In genomic region chr8:105433021-105433420, GRCm38 (mm10) we compare ENCODE assay signal across 24 mouse cellular contexts. TPM values are rescaled to one million over a fixed set of nuclear protein-coding genes. Genes with fewer than 3 reads are reported as not detected.
A peak's percentile ranks its signal among the peaks of the same experiment; 100 is the strongest.
DNase-seq lines count a peak whose midpoint lies in the region; ATAC-seq and TF ChIP-seq lines count a peak whose summit lies in the region.
"Had no signal": no experiment of that assay in that cellular context is flagged by ENCODE, and none has a peak within 500 bp of the region (broad histone marks: within the 10 kb centered on the region; RNA-seq: fewer than 3 reads in every experiment).

No protein-coding gene starts in this region.

- no peaks in the 10 kb centered on the region for H3K36me3 ChIP-seq in heart, embryonic 10.5 days
- no peaks in the 10 kb centered on the region for H3K36me3 ChIP-seq in midbrain, embryonic 10.5 days
- H3K36me3 ChIP-seq in midbrain, embryonic 15.5 days (replicated peaks), result no peaks in the 10 kb centered on the region
- no peaks in the 10 kb centered on the region for H3K36me3 ChIP-seq in midbrain, postnatal 0 days (ENCODE audit: insufficient read depth, low read length)

- peaks cover 4% of the 10 kb centered on the region; the same call in 1 of the 2 replicates for H3K4me1 ChIP-seq in heart, embryonic 10.5 days
- peaks cover 32% of the 10 kb centered on the region for H3K4me1 ChIP-seq in midbrain, embryonic 10.5 days
- peaks cover 15% of the 10 kb centered on the region for H3K4me1 ChIP-seq in midbrain, embryonic 15.5 days
- peaks cover 7% of the 10 kb centered on the region; the same call in 1 of the 2 replicates for H3K4me1 ChIP-seq in midbrain, postnatal 0 days (ENCODE audit: insufficient read depth, low read length)

- no peak overlapping the region for H3K27ac ChIP-seq in heart, embryonic 10.5 days
- H3K27ac ChIP-seq in midbrain, embryonic 10.5 days (replicated peaks), result peak overlapping the region; percentile 77
- H3K27ac ChIP-seq in midbrain, embryonic 15.5 days, result no peak overlapping the region
- H3K27ac ChIP-seq in midbrain, postnatal 0 days (ENCODE audit: low read depth, low read length), result peak overlapping the region; percentile 26; the same call in 1 of the 2 replicates
- H3K27ac ChIP-seq: macrophage had no signal

- no peak for TF ChIP-seq CTCF in midbrain, postnatal 0 days (IDR thresholded peaks at IDR 0.05)

- no peak overlapping the region for H3K4me3 ChIP-seq in heart, embryonic 10.5 days
- no peak overlapping the region for H3K4me3 ChIP-seq in midbrain, embryonic 10.5 days
- H3K4me3 ChIP-seq in midbrain, embryonic 15.5 days, result no peak overlapping the region
- H3K4me3 ChIP-seq in midbrain, postnatal 0 days (ENCODE audit: low read depth, low read length), result no peak overlapping the region

- no peak for ATAC-seq in midbrain, embryonic 15.5 days (replicated peaks)
- no peak for ATAC-seq in midbrain, postnatal 0 days (ENCODE audit: low FRiP score)
- ATAC-seq: forebrain, embryonic 16.5 days; liver, postnatal 0 days had no signal

- WGBS in heart, embryonic 10.5 days, result 66% methylated on average over 6 of the region's 6 CpGs
- 59% methylated on average over 6 of the region's 6 CpGs for WGBS in midbrain, embryonic 10.5 days
- WGBS in midbrain, embryonic 15.5 days, result 14% methylated on average over 6 of the region's 6 CpGs
- WGBS in midbrain, postnatal 0 days, result 19% methylated on average over 6 of the region's 6 CpGs

- peak; percentile 33 to 42 for DNase-seq in heart, adult 18-20 months
- DNase-seq in heart, embryonic 10.5 days (ENCODE audit: low spot score), result no peak
- no peak for DNase-seq in midbrain, embryonic 10.5 days (ENCODE audit: low spot score)
- peak; percentile 78 for DNase-seq in fat pad, adult 2 months (ENCODE audit: extremely low read depth, low read depth, low spot score)
- no peak for DNase-seq in midbrain, postnatal 0 days (ENCODE audit: low spot score)
- DNase-seq in cerebellum, postnatal 36 days, result no peak
- DNase-seq: cerebellum, adult 11-12 months; kidney, adult 9 months; layer of hippocampus, postnatal 36 days; liver; liver, postnatal 0 days; right cerebral cortex, postnatal 4 days; thymus, postnatal 25 days had no signal

- peaks cover 3% of the 10 kb centered on the region; the same call in 1 of the 2 replicates for H3K27me3 ChIP-seq in heart, embryonic 10.5 days (ENCODE audit: insufficient read depth, poor library complexity, severe bottlenecking)
- no peaks in the 10 kb centered on the region for H3K27me3 ChIP-seq in midbrain, embryonic 10.5 days (ENCODE audit: low read depth, poor library complexity, severe bottlenecking)
- H3K27me3 ChIP-seq in midbrain, embryonic 15.5 days (replicated peaks), result no peaks in the 10 kb centered on the region
- no peaks in the 10 kb centered on the region for H3K27me3 ChIP-seq in midbrain, postnatal 0 days (ENCODE audit: insufficient read depth, low read length)

- no peak overlapping the region for H3K9ac ChIP-seq in midbrain, embryonic 15.5 days
- no peak overlapping the region for H3K9ac ChIP-seq in midbrain, postnatal 0 days (replicated peaks; ENCODE audit: low read length, poor library complexity, severe bottlenecking)
- H3K9ac ChIP-seq: liver, postnatal 0 days had no signal

- no peak overlapping the region for H3K4me2 ChIP-seq in midbrain, embryonic 15.5 days
- H3K4me2 ChIP-seq in midbrain, postnatal 0 days (ENCODE audit: low read depth, low read length, poor library complexity, severe bottlenecking), result no peak overlapping the region
- H3K4me2 ChIP-seq: heart, embryonic 11.5 days had no signal

- H3K9me3 ChIP-seq in heart, embryonic 10.5 days, result no peaks in the 10 kb centered on the region
- no peaks in the 10 kb centered on the region for H3K9me3 ChIP-seq in midbrain, embryonic 10.5 days (replicated peaks)
- no peaks in the 10 kb centered on the region for H3K9me3 ChIP-seq in midbrain, embryonic 15.5 days
- H3K9me3 ChIP-seq in midbrain, postnatal 0 days (ENCODE audit: low read length), result no peaks in the 10 kb centered on the region

RNA-seq across cellular contexts. Expression of gene Lrrc36, which starts 19.6 kb away (rescaled TPM):
- under 1 TPM; 0.27 to 0.64 TPM for total RNA-seq in heart, adult 18-20 months (2021)
- 0.09 TPM in 1 of 2 replicates, not detected in the other for polyA plus RNA-seq in heart, embryonic 10.5 days (2016; fragmentation: Nextera tagmentation; extraction: Ambion mirVana)
- 2.6 and 3.7 TPM in 2 replicates for polyA plus RNA-seq in midbrain, embryonic 10.5 days (2016; fragmentation: Nextera tagmentation; extraction: Ambion mirVana)
- 0.97 and 1.3 TPM in 2 replicates for polyA plus RNA-seq in midbrain, embryonic 15.5 days (2015; fragmentation: Nextera tagmentation; extraction: Ambion mirVana)
- 0.28 and 0.93 TPM in 2 replicates for total RNA-seq in midbrain, postnatal 0 days (2014; rRNA removed)
- polyA plus RNA-seq in midbrain, postnatal 0 days (2015; fragmentation: Nextera tagmentation; extraction: Ambion mirVana), result 0.86 and 0.99 TPM in 2 replicates
- total RNA-seq: monocyte, adult 5-6 weeks had no signal
- polyA plus RNA-seq: heart, embryonic 11.5 days; macrophage had no signal

RNA-seq across cellular contexts. Expression of gene Kctd19, which starts 19.7 kb away (rescaled TPM):
- total RNA-seq in heart, adult 18-20 months (2021), result not detected
- polyA plus RNA-seq in heart, embryonic 10.5 days (2016; fragmentation: Nextera tagmentation; extraction: Ambion mirVana), result not detected in 2 replicates
- polyA plus RNA-seq in midbrain, embryonic 10.5 days (2016; fragmentation: Nextera tagmentation; extraction: Ambion mirVana), result 0.07 TPM in 1 of 2 replicates, not detected in the other
- polyA plus RNA-seq in midbrain, embryonic 15.5 days (2015; fragmentation: Nextera tagmentation; extraction: Ambion mirVana), result not detected in 2 replicates
- 0.09 and 0.16 TPM in 2 replicates for total RNA-seq in midbrain, postnatal 0 days (2014; rRNA removed)
- polyA plus RNA-seq in midbrain, postnatal 0 days (2015; fragmentation: Nextera tagmentation; extraction: Ambion mirVana), result 0.27 TPM in 2 replicates
- total RNA-seq: common myeloid progenitor, adult 5-6 weeks; heart, postnatal 14 days; layer of hippocampus, postnatal 36 days; left cerebral cortex, postnatal 36 days; monocyte, adult 5-6 weeks had no signal
- polyA plus RNA-seq: forebrain, embryonic 16.5 days; heart, embryonic 11.5 days; intestine, embryonic 14.5 days; large intestine, adult 2 months; liver, postnatal 0 days; macrophage; neural tube, embryonic 14.5 days had no signal

RNA-seq across cellular contexts. Expression of gene Tppp3, which starts 38.3 kb away (rescaled TPM):
- 10 to 100 TPM; 38.0 to 41.4 TPM for total RNA-seq in heart, adult 18-20 months (2021)
- polyA plus RNA-seq in heart, embryonic 10.5 days (2016; fragmentation: Nextera tagmentation; extraction: Ambion mirVana), result 25.5 and 28.4 TPM in 2 replicates
- polyA plus RNA-seq in midbrain, embryonic 10.5 days (2016; fragmentation: Nextera tagmentation; extraction: Ambion mirVana), result 94.4 and 100.0 TPM in 2 replicates
- 125 and 127 TPM in 2 replicates for polyA plus RNA-seq in midbrain, embryonic 15.5 days (2015; fragmentation: Nextera tagmentation; extraction: Ambion mirVana)
- 75.0 and 82.8 TPM in 2 replicates for total RNA-seq in midbrain, postnatal 0 days (2014; rRNA removed)
- polyA plus RNA-seq in midbrain, postnatal 0 days (2015; fragmentation: Nextera tagmentation; extraction: Ambion mirVana), result 159 and 164 TPM in 2 replicates
- total RNA-seq: common myeloid progenitor, adult 5-6 weeks had no signal

RNA-seq across cellular contexts. Expression of gene Plekhg4, which starts 59.9 kb away (rescaled TPM):
- not detected for total RNA-seq in heart, adult 18-20 months (2021)
- 0.12 and 0.44 TPM in 2 replicates for polyA plus RNA-seq in heart, embryonic 10.5 days (2016; fragmentation: Nextera tagmentation; extraction: Ambion mirVana)
- 0.49 and 0.51 TPM in 2 replicates for polyA plus RNA-seq in midbrain, embryonic 10.5 days (2016; fragmentation: Nextera tagmentation; extraction: Ambion mirVana)
- 2.1 and 2.4 TPM in 2 replicates for polyA plus RNA-seq in midbrain, embryonic 15.5 days (2015; fragmentation: Nextera tagmentation; extraction: Ambion mirVana)
- 6.3 and 8.7 TPM in 2 replicates for total RNA-seq in midbrain, postnatal 0 days (2014; rRNA removed)
- 1.7 and 2.5 TPM in 2 replicates for polyA plus RNA-seq in midbrain, postnatal 0 days (2015; fragmentation: Nextera tagmentation; extraction: Ambion mirVana)
- total RNA-seq: common myeloid progenitor, adult 5-6 weeks; heart, postnatal 14 days; monocyte, adult 5-6 weeks had no signal
- polyA plus RNA-seq: liver, postnatal 0 days; macrophage had no signal

Comparison
In these comparisons a context has a peak if more than half of its experiments do, and no peak if none do; other contexts are left out.
1. DNase-seq: peak in heart, adult 18-20 months (2 of 2) and fat pad, adult 2 months (single experiment); none in heart, embryonic 10.5 days (single experiment), midbrain, embryonic 10.5 days (single experiment), midbrain, postnatal 0 days (single experiment) and cerebellum, postnatal 36 days (0 of 2).
2. H3K27ac ChIP-seq: peak in midbrain, embryonic 10.5 days (single experiment) and midbrain, postnatal 0 days (single experiment); none in heart, embryonic 10.5 days (single experiment) and midbrain, embryonic 15.5 days (single experiment).